Comparison of ENCODE assay signal across 9 mouse cellular contexts in the genomic region with DNA sequence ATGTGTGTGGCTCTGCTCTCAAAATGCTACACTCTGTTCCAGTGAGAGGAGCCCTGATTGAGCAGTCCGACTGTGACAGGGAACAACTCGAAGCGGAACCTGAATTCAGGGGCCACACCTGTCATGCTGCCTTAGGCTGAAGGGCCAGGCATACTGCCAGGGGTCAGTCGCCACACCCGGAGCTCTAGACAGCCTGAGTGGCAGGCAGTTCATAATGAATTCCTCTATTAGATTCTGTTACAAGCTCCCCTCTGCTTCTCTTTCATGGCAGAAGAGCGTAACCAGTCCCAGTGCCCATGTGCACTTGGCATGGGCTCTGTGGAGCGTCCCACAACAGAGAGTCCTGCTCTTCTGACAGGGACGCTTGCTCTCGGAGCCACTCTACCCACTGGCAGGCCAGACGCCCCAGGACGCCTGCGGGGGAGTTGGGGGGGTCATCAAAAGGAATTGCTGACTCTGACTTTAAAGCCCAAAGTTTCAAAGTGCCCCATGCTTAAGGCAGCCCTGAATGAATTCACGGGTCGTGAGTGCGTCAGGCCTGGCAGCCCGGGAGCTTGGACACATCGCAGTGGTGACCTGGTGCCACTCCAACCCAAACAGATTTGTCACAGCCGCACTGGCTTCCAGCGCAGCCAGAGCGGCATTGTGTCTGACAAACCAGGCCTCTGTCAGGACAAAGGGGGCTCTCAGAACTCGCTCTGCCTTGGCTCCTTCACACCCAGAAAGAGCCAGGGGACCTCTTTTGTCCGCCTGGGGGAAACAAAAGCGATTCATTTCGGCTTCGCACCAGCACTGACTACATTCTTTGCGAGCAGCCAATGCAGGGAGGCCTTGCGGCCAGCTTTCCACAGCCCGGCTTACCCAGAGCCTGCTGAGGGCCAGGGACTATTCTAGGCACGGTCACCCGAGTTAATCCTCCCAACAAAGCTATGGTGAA.
DNase-seq lines count a peak whose midpoint lies in the region; ATAC-seq and TF ChIP-seq lines count a peak whose summit lies in the region.
"Had no signal": no experiment of that assay in that cellular context is flagged by ENCODE, and none has a peak within 500 bp of the region (broad histone marks: within the 10 kb centered on the region; RNA-seq: fewer than 3 reads in every experiment).

No protein-coding gene starts in this region.

- peaks cover 20% of the 10 kb centered on the region for H3K4me1 ChIP-seq in hindbrain, embryonic 16.5 days (ENCODE audit: control insufficient read depth, insufficient read depth, low read depth, low read length)
- H3K4me1 ChIP-seq in limb, embryonic 12.5 days (replicated peaks), result peaks cover 26% of the 10 kb centered on the region
- peaks cover 26% of the 10 kb centered on the region for H3K4me1 ChIP-seq in neural tube, embryonic 15.5 days
- H3K4me1 ChIP-seq: megakaryocyte, embryonic 14.5 days had no signal

- H3K9me3 ChIP-seq in hindbrain, embryonic 16.5 days (ENCODE audit: control insufficient read depth, low read length), result no peaks in the 10 kb centered on the region
- H3K9me3 ChIP-seq in limb, embryonic 12.5 days, result no peaks in the 10 kb centered on the region
- H3K9me3 ChIP-seq in neural tube, embryonic 15.5 days (replicated peaks), result no peaks in the 10 kb centered on the region
- H3K9me3 ChIP-seq: megakaryocyte, embryonic 14.5 days had no signal

- H3K36me3 ChIP-seq in hindbrain, embryonic 16.5 days (ENCODE audit: control insufficient read depth, insufficient read depth, low read length), result no peaks in the 10 kb centered on the region
- no peaks in the 10 kb centered on the region for H3K36me3 ChIP-seq in limb, embryonic 12.5 days
- H3K36me3 ChIP-seq in neural tube, embryonic 15.5 days, result no peaks in the 10 kb centered on the region

- H3K27ac ChIP-seq in hindbrain, embryonic 16.5 days (ENCODE audit: low read depth, low read length), result peak overlapping the region; percentile 16; the same call in 1 of the 2 replicates
- peak overlapping the region; percentile 64 for H3K27ac ChIP-seq in limb, embryonic 12.5 days
- peak overlapping the region; percentile 61 for H3K27ac ChIP-seq in neural tube, embryonic 15.5 days (replicated peaks)

- WGBS in hindbrain, embryonic 16.5 days, result 11% methylated on average over 30 of the region's 30 CpGs
- WGBS in limb, embryonic 12.5 days, result 36% methylated on average over 30 of the region's 30 CpGs
- WGBS in neural tube, embryonic 15.5 days, result 12% methylated on average over 30 of the region's 30 CpGs

- no peak overlapping the region for H3K9ac ChIP-seq in hindbrain, embryonic 16.5 days (ENCODE audit: low read depth, low read length)
- H3K9ac ChIP-seq in limb, embryonic 12.5 days (replicated peaks), result 0 out of 2 replicates have a peak overlapping the region, but pooled peaks have one; percentile 23
- no peak overlapping the region for H3K9ac ChIP-seq in neural tube, embryonic 15.5 days (replicated peaks)

- POLR2A ChIA-PET in Patski (lab: Charles Lee), result interaction anchor here (0.6 kb wide), 1 partner anchor 69 kb away, joined by 3 read pairs; no protein-coding TSS in a partner anchor

- peak overlapping the region; percentile 18; the same call in 1 of the 2 replicates for H3K4me2 ChIP-seq in hindbrain, embryonic 16.5 days (ENCODE audit: low read length)
- peak overlapping the region; percentile 15; the same call in 1 of the 2 replicates for H3K4me2 ChIP-seq in limb, embryonic 12.5 days
- H3K4me2 ChIP-seq in neural tube, embryonic 15.5 days, result peak overlapping the region; percentile 30

- no peak for DNase-seq in Patski (ENCODE audit: low read depth, low spot score)
- DNase-seq in embryo, embryonic 10.5 days (ENCODE audit: low spot score), result peak; percentile 88
- peak; percentile 62 to 63 for DNase-seq in gastrocnemius, adult 8-10 months (ENCODE audit: low spot score in 2 of 2)
- DNase-seq in thymus, postnatal 0 days (ENCODE audit: low spot score), result no peak

- CTCF ChIA-PET in Patski (lab: Charles Lee), result no interaction called here

- in situ Hi-C loops in Patski (cut with MboI; ENCODE audit: low pct_unique_long_range_greater_than_20kb), result no loop called here

- TF ChIP-seq CTCF in Patski (IDR thresholded peaks at IDR 0.05), result no peak

- ATAC-seq in Patski, result peak; percentile 53
- peak; percentile 96 for ATAC-seq in hindbrain, embryonic 16.5 days
- ATAC-seq in limb, embryonic 12.5 days (ENCODE audit: insufficient number of reproducible peaks, insufficient read depth, low FRiP score, low TSS enrichment, low read depth), result no peak; the same call in 1 of the 2 replicates
- peak; percentile 86 for ATAC-seq in neural tube, embryonic 15.5 days (ENCODE audit: low FRiP score)
- ATAC-seq in inflammation-experienced regulatory T-cells, adult 6 months, result no peak

- H3K4me3 ChIP-seq in hindbrain, embryonic 16.5 days (ENCODE audit: low read length), result no peak overlapping the region
- no peak overlapping the region for H3K4me3 ChIP-seq in limb, embryonic 12.5 days (replicated peaks)
- no peak overlapping the region for H3K4me3 ChIP-seq in neural tube, embryonic 15.5 days (replicated peaks)
- H3K4me3 ChIP-seq: megakaryocyte, embryonic 14.5 days had no signal

- no peaks in the 10 kb centered on the region for H3K27me3 ChIP-seq in Patski
- H3K27me3 ChIP-seq in hindbrain, embryonic 16.5 days (replicated peaks; ENCODE audit: control insufficient read depth, insufficient read depth, low read length), result no peaks in the 10 kb centered on the region
- H3K27me3 ChIP-seq in limb, embryonic 12.5 days, result no peaks in the 10 kb centered on the region
- H3K27me3 ChIP-seq in neural tube, embryonic 15.5 days (replicated peaks), result no peaks in the 10 kb centered on the region

Comparison
In these comparisons a context has a peak if more than half of its experiments do, and no peak if none do; other contexts are left out.
1. ATAC-seq: peak in Patski (single experiment), hindbrain, embryonic 16.5 days (single experiment) and neural tube, embryonic 15.5 days (single experiment); none in limb, embryonic 12.5 days (single experiment) and inflammation-experienced regulatory T-cells, adult 6 months (single experiment).
2. DNase-seq: peak in embryo, embryonic 10.5 days (single experiment) and gastrocnemius, adult 8-10 months (2 of 2); none in Patski (single experiment) and thymus, postnatal 0 days (single experiment).
3. Peak in every context shown above with its lines, with median percentiles within 50 percentile points of each other: H3K27ac ChIP-seq and H3K4me2 ChIP-seq.